Mouse (Mus musculus) lung, postnatal 36 days (tissue): ENCODE measurements around the gene Hip1r.
"Not testable (repeated sequence)": the region's sequence is repeated elsewhere in the genome, so short reads cannot be mapped to it uniquely, and the experiment has no call there.

Experiments used
- DNase-seq: peaks from one replicate; pipeline ENCODE4 v3.0.0; 2022; ENCODE audit warnings: mixed read lengths

Gene Hip1r

GRCm38 (mm10) chr5:124039602-124040001, 66.2 kb downstream of the Hip1r start:
- DNase-seq: no peak

- no peak for DNase-seq
Measured at GRCm38 (mm10) chr5:124041097-124041496, 67.7 kb downstream of the Hip1r start.

GRCm38 (mm10) chr5:124043212-124043978, 70.0 kb downstream of the Hip1r start:
- no peak for DNase-seq

- no peak for DNase-seq
Measured at GRCm38 (mm10) chr5:124043999-124044398, 70.6 kb downstream of the Hip1r start.

- no peak for DNase-seq
Measured at GRCm38 (mm10) chr5:124045453-124046010, 72.1 kb downstream of the Hip1r start.

GRCm38 (mm10) chr5:124046741-124047401, 73.4 kb downstream of the Hip1r start:
- DNase-seq: peak; percentile 73

GRCm38 (mm10) chr5:124049249-124050045, 76.0 kb downstream of the Hip1r start:
- DNase-seq: no peak

- peak; percentile 65 for DNase-seq
Measured at GRCm38 (mm10) chr5:124050095-124051050, 76.9 kb downstream of the Hip1r start.

- DNase-seq: peak; percentile 65
Measured at GRCm38 (mm10) chr5:124051899-124052491, 78.6 kb downstream of the Hip1r start.

GRCm38 (mm10) chr5:124052641-124053040, 79.2 kb downstream of the Hip1r start:
- DNase-seq: not testable (repeated sequence)
